Mouse (Mus musculus) MEL (cell line): ENCODE measurements around the gene Inpp1. TPM values are rescaled to one million over a fixed set of nuclear protein-coding genes. Genes with fewer than 3 reads are reported as not detected.

ENCODE experiments used
- DNase-seq: peaks from one replicate; pipeline ENCODE4 v3.0.0; 2011; ENCODE audit warnings: low read depth, low spot score
- H3K27ac ChIP-seq: 2 replicates; pipeline ENCODE4 v1.5.1; 2012; ENCODE audit warnings: low read depth, mild to moderate bottlenecking, control low read depth, low read length, moderate library complexity; ENCODE audit not compliant: control insufficient read depth
- H3K27me3 ChIP-seq, 2 experiments: fragments of 150-350 bp in 1 of 2; sonication (generic) in 1 of 2; 2 replicates each; pipeline ENCODE4 v1.6.1; 2012; ENCODE audit warnings: low read length in 2 of 2, mild to moderate bottlenecking in 2 of 2, improper control_type of control experiment in 1 of 2, moderate library complexity in 1 of 2; ENCODE audit not compliant: insufficient read depth in 2 of 2, control insufficient read depth in 1 of 2
- H3K36me3 ChIP-seq, 2 experiments: 2 replicates each; pipeline ENCODE4 v1.6.1; 2012 to 2014; ENCODE audit warnings: low read length in 2 of 2, improper control_type of control experiment in 1 of 2, inconsistent platforms in 1 of 2, mild to moderate bottlenecking in 1 of 2; ENCODE audit not compliant: insufficient read depth in 2 of 2, control insufficient read depth in 1 of 2
- H3K4me1 ChIP-seq, 2 experiments: fragments of 150-350 bp in 1 of 2; sonication (generic) in 1 of 2; 2 replicates each; pipeline ENCODE4 v1.6.1; 2012; ENCODE audit warnings: low read length in 2 of 2, improper control_type of control experiment in 1 of 2, mild to moderate bottlenecking in 1 of 2; ENCODE audit not compliant: insufficient read depth in 2 of 2, control insufficient read depth in 1 of 2
- H3K4me3 ChIP-seq, 2 experiments: fragments of 150-350 bp in 1 of 2; sonication (generic) in 1 of 2; 2 replicates each; pipeline ENCODE4 v1.5.1; 2012; ENCODE audit warnings: low read depth in 2 of 2, low read length in 2 of 2, mild to moderate bottlenecking in 2 of 2, moderate library complexity in 2 of 2, control low read depth in 1 of 2, improper control_type of control experiment in 1 of 2; ENCODE audit not compliant: control insufficient read depth in 1 of 2, insufficient read depth in 1 of 2
- H3K79me2 ChIP-seq: 2 replicates; pipeline ENCODE4 v1.6.1; 2012; ENCODE audit warnings: mild to moderate bottlenecking, low read length, moderate library complexity; ENCODE audit not compliant: control insufficient read depth, poor library complexity, insufficient read depth
- H3K9ac ChIP-seq: 2 replicates; pipeline ENCODE4 v1.6.1; 2012; ENCODE audit warnings: low read depth, mild to moderate bottlenecking, control low read depth, low read length, moderate library complexity; ENCODE audit not compliant: control insufficient read depth, poor library complexity, severe bottlenecking
- H3K9me3 ChIP-seq: fragments of 150-350 bp; sonication (generic); replicated peaks from 2 replicates; pipeline ENCODE4 v1.6.1; 2012; ENCODE audit warnings: mild to moderate bottlenecking, low read length, improper control_type of control experiment, moderate library complexity; ENCODE audit not compliant: insufficient read depth
- BHLHE40 ChIP-seq: IDR thresholded peaks from 2 replicates; pipeline ENCODE4 v1.6.1; 2012; ENCODE audit warnings: low read depth, mild to moderate bottlenecking, inconsistent platforms, low read length, improper control_type of control experiment, borderline replicate concordance
- CHD1 ChIP-seq: IDR thresholded peaks from 2 replicates; pipeline ENCODE4 v1.6.1; 2012; ENCODE audit warnings: low read depth, mild to moderate bottlenecking, inconsistent platforms, low read length, improper control_type of control experiment
- CTCF ChIP-seq, 3 experiments: IDR thresholded peaks in 2 of 3; conservative IDR thresholded peaks in 1 of 3; 2 replicates each; pipeline ENCODE4 v1.5.1; 2011 to 2012; ENCODE audit warnings: low read length in 3 of 3, low read depth in 2 of 3, mild to moderate bottlenecking in 2 of 3, improper control_type of control experiment in 1 of 3, inconsistent platforms in 1 of 3, mixed read lengths in 1 of 3, moderate library complexity in 1 of 3; ENCODE audit not compliant: control insufficient read depth in 1 of 3, insufficient read depth in 1 of 3, poor library complexity in 1 of 3, severe bottlenecking in 1 of 3
- E2F4 ChIP-seq: IDR thresholded peaks from 2 replicates; pipeline ENCODE4 v1.6.1; 2011; ENCODE audit warnings: low read depth, low read length, improper control_type of control experiment, borderline replicate concordance
- GATA1 ChIP-seq: IDR thresholded peaks from 2 replicates; pipeline ENCODE4 v1.6.1; 2011; ENCODE audit warnings: low read depth, low read length, improper control_type of control experiment
- HCFC1 ChIP-seq: IDR thresholded peaks from 2 replicates; pipeline ENCODE4 v1.6.1; 2012; ENCODE audit warnings: low read depth, mild to moderate bottlenecking, inconsistent platforms, low read length, improper control_type of control experiment, moderate library complexity
- MAX ChIP-seq: IDR thresholded peaks from 2 replicates; pipeline ENCODE4 v1.6.1; 2011; ENCODE audit warnings: low read length, improper control_type of control experiment
- MAZ ChIP-seq: IDR thresholded peaks from 2 replicates; pipeline ENCODE4 v1.6.1; 2012; ENCODE audit warnings: low read depth, mild to moderate bottlenecking, inconsistent platforms, low read length, improper control_type of control experiment
- MEF2A ChIP-seq: IDR thresholded peaks from 2 replicates; pipeline ENCODE4 v1.6.1; 2014; ENCODE audit warnings: low read depth, mild to moderate bottlenecking, inconsistent platforms, low read length, improper control_type of control experiment; ENCODE audit not compliant: poor library complexity, insufficient replicate concordance, severe bottlenecking; ENCODE audit errors: extremely low read depth
- MYC ChIP-seq: IDR thresholded peaks from 2 replicates; pipeline ENCODE4 v1.6.1; 2011; ENCODE audit warnings: low read depth, mild to moderate bottlenecking, low read length, improper control_type of control experiment, moderate library complexity
- POLR2AphosphoS5 ChIP-seq: IDR thresholded peaks from 2 replicates; pipeline ENCODE4 v1.6.1; 2012; ENCODE audit warnings: low read depth, borderline replicate concordance, mild to moderate bottlenecking, inconsistent platforms, low read length, moderate library complexity, mixed read lengths
- RAD21 ChIP-seq: IDR thresholded peaks from 2 replicates; pipeline ENCODE4 v1.6.1; 2011; ENCODE audit warnings: mild to moderate bottlenecking, low read depth, low read length, improper control_type of control experiment
- RCOR1 ChIP-seq: IDR thresholded peaks from 2 replicates; pipeline ENCODE4 v1.6.1; 2012; ENCODE audit warnings: low read depth, mild to moderate bottlenecking, inconsistent platforms, low read length, improper control_type of control experiment
- TCF12 ChIP-seq: IDR thresholded peaks from 2 replicates; pipeline ENCODE4 v1.6.1; 2014; ENCODE audit warnings: low read depth, mild to moderate bottlenecking, inconsistent platforms, low read length, improper control_type of control experiment, moderate library complexity
- USF1 ChIP-seq: IDR thresholded peaks from 2 replicates; pipeline ENCODE4 v1.6.1; 2014; ENCODE audit warnings: low read depth, mild to moderate bottlenecking, inconsistent platforms, low read length, improper control_type of control experiment, moderate library complexity
- ZNF384 ChIP-seq: IDR thresholded peaks from 2 replicates; pipeline ENCODE4 v1.6.1; 2012; ENCODE audit warnings: low read depth, mild to moderate bottlenecking, inconsistent platforms, low read length, improper control_type of control experiment
- polyA plus RNA-seq, 2 experiments: library from polyadenylated mRNA; stranded (reverse) in 1 of 2; unstranded in 1 of 2; fragments of >175 nt in 1 of 2; fragments of >200 nt in 1 of 2; gene quantifications; 2 replicates each; pipeline versions ENCODE4 v1.2.1 to v1.2.4; 2012; ENCODE audit warnings: low replicate concordance in 2 of 2, low read depth in 1 of 2; ENCODE audit not compliant: insufficient read length in 2 of 2, insufficient read depth in 1 of 2, missing spikeins in 1 of 2
- total RNA-seq: library from RNA; depleted of rRNA; stranded (reverse); fragments of 300-350 nt; gene quantifications from 2 replicates; pipeline ENCODE4 v1.2.3, GENCODE M21; 2012

Gene Inpp1
- total and polyA plus RNA-seq, 3 experiments: 0.96 to 5.9 TPM; not detected in 1

DNA sequence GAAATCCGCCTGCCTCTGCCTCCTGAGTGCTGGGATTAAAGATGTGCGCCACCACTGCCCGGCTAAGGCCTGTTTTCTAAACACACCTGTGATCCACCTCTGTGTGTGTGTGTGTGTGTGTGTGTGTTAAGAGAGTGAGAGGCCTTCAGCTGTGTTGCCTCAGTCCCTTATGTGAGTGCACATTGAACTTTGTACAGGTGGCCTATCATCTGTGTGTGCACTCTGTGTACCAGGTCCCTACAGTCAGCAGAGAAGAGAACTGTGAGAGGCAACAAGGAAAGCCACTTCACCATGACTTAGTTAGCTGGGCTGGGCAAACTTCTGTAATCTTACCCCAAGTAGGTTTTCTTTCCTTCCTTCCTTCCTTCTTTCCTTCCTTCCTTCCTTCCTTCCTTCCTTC, 21.6 kb upstream of the Inpp1 start:
- TF ChIP-seq RAD21 (no peak), USF1 (no peak), MEF2A (no peak), POLR2AphosphoS5 (no peak), MAZ (no peak), MYC (no peak), ZNF384 (no peak), E2F4 (no peak), TCF12 (no peak), BHLHE40 (no peak), GATA1 (no peak), CTCF (IDR thresholded peaks at IDR 0.05 in 2 of 3, conservative IDR thresholded peaks at IDR 0.05 in 1 of 3; ENCODE audit: control insufficient read depth in 1 of 3, insufficient read depth in 1 of 3, low read depth in 2 of 3, low read length in 3 of 3, poor library complexity in 1 of 3, severe bottlenecking in 1 of 3) (no peak), MAX (no peak), HCFC1 (no peak)
- peaks cover 7 to 13% of the 10 kb centered on the region in 2 experiments for H3K4me1 ChIP-seq
- no peak overlapping the region for H3K9ac ChIP-seq
- no peaks in the 10 kb centered on the region; a peak in 2 of 4 replicates for H3K36me3 ChIP-seq
- no peak overlapping the region for H3K4me3 ChIP-seq
- no peaks in the 10 kb centered on the region for H3K79me2 ChIP-seq
- no peak for DNase-seq
- H3K9me3 ChIP-seq: no peaks in the 10 kb centered on the region
- H3K27me3 ChIP-seq: no peaks in the 10 kb centered on the region
- H3K27ac ChIP-seq: no peak overlapping the region

DNA sequence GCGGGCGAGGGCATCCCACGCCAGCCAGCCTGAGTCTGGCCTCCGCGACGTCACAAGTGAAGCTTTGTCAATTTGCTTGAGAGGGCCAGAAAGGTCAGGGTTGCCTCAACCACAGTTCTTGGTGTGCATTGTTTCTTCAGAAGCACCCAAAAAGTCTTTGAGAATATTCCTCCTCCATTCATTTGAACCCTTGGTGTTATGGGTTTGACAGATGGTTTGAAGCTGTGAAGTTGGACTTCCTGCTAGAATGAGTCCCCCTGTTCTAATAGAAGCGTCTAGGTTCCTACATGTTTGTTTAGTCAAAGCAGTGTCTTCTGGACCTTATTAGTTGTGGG, 292 bp upstream of the Inpp1 start:
- Histone ChIP-seq H3K9ac (no peak overlapping the region; the same call in 1 of the 2 replicates), H3K27ac (no peak overlapping the region), H3K4me3 (peak overlapping the region in 1 of 2 experiments; percentile 66; a peak in 2 of 4 replicates), H3K79me2 (no peaks in the 10 kb centered on the region; the same call in 1 of the 2 replicates), H3K27me3 (no peaks in the 10 kb centered on the region; a peak in 1 of 4 replicates), H3K9me3 (no peaks in the 10 kb centered on the region), H3K36me3 (no peaks in the 10 kb centered on the region), H3K4me1 (0 out of 4 replicates have a peak, but pooled peaks cover 0 to 4% of the 10 kb centered on the region in 2 experiments)
- no peak for DNase-seq
- TF ChIP-seq USF1: no peak
- TF ChIP-seq RCOR1: no peak
- no peak for TF ChIP-seq CHD1
- TF ChIP-seq BHLHE40: no peak
- TF ChIP-seq CTCF (IDR thresholded peaks at IDR 0.05 in 2 of 3, conservative IDR thresholded peaks at IDR 0.05 in 1 of 3; ENCODE audit: control insufficient read depth in 1 of 3, insufficient read depth in 1 of 3, low read depth in 2 of 3, low read length in 3 of 3, poor library complexity in 1 of 3, severe bottlenecking in 1 of 3): no peak
- no peak for TF ChIP-seq MAX
